Mouse (Mus musculus) bone marrow, adult 2 months (tissue): ENCODE results near the gene Dcp1b.

Experiments used
- CTCF ChIP-seq: fragments of 200-500 bp; IDR thresholded peaks from 2 replicates; pipeline ENCODE4 v1.5.1; 2011; ENCODE audit warnings: low read length, control low read depth; ENCODE audit not compliant: control insufficient read depth, insufficient read depth
- POLR2A ChIP-seq: fragments of 200-500 bp; IDR thresholded peaks from 2 replicates; pipeline ENCODE4 v1.6.1; 2011; ENCODE audit warnings: low read depth, mild to moderate bottlenecking, control low read depth, low read length, borderline replicate concordance; ENCODE audit not compliant: control insufficient read depth

DNA sequence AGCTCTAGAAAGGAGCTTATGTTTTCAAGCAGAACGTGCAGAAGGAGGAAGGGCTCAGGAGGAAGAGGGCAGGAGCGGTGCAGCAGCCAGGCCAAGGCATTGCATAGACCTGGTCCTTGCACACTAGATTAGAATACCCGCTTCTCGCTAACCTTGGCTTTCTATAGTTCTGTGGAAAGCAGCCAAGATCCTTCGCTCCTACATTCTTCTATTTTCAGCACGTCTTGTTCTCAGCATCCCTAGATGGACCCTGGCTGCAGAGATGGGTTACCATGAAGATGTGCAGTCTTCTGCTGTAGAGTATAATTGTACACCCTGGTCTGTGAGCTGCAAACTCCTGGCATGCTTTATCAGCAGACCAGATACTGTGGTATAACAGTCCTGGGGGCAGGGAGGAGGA lies 39.1 kb downstream of the Dcp1b start:
- TF ChIP-seq POLR2A (no peak), CTCF (no peak)
